Mouse (Mus musculus): ENCODE results near the gene Gm49416.
"Not testable (repeated sequence)": the region's sequence is repeated elsewhere in the genome, so short reads cannot be mapped to it uniquely, and the experiment has no call there.

Gene Gm49416

GRCm38 (mm10) chr19:8875031-8875430 is 13.7 kb upstream of the Gm49416 start:
- no peak for DNase-seq (ENCODE audit: low read depth, low spot score)

DNA sequence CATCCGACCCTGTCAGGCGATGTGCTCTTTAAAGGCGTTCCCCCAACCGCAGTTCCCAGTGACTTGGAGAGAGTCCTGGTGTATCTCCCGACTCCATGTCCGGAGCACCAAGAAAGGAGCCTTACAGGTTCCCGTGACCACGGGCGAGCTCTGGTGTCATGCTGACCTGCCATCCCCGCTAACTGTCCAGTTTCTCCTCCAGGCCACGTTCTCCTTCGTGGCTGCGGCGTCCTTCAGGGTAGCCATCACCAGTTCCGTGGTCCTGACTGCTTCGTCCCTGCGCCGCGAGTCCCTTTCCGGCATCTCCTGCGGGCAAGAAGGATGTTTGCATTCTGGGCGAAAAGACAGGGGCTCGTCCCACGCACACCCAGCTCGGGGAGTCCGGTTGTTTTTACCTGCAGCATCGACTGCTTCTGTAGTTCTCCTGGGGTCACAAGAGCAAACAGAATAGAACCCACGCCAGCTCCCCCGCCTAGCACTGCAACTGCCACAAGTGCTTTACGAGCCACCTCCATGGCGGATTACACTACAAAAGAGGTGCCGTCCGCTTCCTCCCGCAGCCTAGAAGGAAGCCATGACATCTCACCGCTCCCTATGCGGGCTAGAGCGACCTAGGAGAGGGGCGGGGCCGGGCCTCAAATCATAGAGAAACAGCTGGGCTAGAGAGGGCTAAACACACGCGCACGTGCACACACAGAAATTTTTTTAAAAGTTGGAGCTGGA is 8.3 kb upstream of the Gm49416 start, which contains the start of gene Uqcc3:
TSS of gene Uqcc3 (minus strand) at position 613 of the 723 bp plus-strand sequence.
- peak; percentile 71 for DNase-seq (ENCODE audit: low read depth, low spot score)

- DNase-seq (ENCODE audit: low read depth, low spot score): no peak
Observed at GRCm38 (mm10) chr19:8881034-8881392, 7.7 kb upstream of the Gm49416 start.

GRCm38 (mm10) chr19:8883616-8884015 is 5.1 kb upstream of the Gm49416 start, which contains the start of the genes Lbhd1 and Gm49403:
TSS of gene Lbhd1 (plus strand) at chr19:8883732.
TSS of gene Gm49403 (plus strand) at chr19:8883930.
- no peak for DNase-seq (ENCODE audit: low read depth, low spot score)

- DNase-seq (ENCODE audit: low read depth, low spot score): no peak
Observed at GRCm38 (mm10) chr19:8886916-8887584, 1.7 kb upstream of the Gm49416 start.

DNA sequence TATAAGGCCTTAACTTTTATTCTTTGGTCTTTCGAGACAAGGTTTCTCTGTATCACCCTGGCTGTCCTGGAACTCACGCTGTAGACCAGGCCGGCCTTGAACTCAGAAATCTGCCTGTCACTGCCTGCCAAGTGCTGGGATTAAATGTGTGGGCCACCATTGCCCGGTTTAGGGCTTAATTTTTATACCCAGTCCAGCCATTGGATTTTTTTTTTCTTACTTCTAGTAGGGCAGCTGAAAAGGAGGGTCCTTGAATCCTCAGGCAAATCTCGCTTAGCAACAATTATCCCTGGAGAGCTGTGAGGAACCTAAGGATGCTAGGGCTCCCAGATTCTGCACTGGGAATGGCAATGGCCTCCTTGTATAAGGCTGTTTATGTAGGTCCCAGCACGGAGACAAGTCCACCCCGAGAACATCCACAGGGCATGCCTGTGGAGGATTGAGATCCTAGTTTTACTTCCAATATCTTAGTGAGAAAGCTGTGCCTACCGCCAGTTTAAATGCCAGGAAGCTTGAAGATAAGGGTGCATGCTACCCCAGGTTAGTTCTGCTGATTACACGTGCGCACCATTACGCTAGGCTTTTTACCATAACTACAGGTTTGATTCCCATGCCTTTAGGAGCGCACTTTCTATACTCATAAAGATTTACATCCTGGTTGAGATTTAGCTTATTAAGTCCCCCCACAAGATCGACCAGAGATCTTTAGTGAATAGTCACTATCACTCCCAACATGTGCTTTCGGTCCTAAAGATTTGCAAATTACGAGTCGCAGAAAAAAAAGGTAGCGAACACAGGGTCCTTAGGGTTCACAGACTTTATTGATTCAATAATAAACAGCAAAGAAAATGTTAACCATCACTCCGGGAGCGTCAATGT is 902 bp upstream of the Gm49416 start:
- DNase-seq (ENCODE audit: low read depth, low spot score): no peak

DNA sequence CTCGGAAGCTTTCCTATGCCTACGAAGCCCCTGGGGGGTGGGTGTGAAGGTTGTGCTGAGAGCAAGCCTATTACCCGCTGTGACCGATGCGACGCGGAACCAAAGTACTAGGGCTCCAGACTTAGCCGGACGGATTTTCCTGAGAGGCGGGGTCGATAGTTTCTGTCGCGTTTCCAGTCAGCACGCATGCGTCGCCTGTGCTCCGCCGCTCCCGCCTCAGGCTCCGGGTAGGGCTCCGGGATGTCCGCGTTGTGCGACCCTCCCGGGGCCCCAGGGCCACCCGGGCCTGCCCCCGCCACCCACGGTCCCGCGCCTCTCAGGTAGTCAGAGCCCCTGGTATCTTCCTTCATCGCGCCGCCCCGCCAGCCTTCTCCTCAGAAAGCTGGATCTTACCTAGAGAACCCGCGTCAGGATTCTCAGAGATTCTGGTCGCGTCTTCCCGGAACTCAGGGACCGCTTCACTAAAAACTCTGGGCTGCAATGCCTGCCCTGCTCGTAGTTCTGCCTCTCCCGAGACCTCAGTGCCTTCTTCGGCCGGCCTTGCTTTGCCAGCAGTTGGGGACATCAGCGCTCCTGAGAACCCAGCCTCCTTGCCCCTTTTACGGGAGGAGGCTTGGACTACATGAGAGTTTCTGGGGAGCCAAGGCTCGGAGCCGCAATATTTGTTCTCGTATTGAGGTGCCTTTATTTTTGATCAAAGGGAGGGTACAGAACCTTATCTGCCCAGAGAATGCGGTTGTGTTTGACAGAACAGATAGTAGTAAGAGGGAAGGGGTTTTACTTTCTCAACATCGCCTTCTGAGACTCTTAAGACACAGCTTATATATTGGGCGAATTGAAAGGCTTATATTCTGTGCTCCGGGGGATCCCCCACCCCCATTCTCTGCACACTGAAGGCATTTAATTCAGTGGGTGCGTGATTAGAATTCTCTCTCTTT is 4.4 kb downstream of the Gm49416 start, which contains the start of gene Ints5:
TSS of gene Ints5 (plus strand) at position 177 of the 938 bp plus-strand sequence.
- DNase-seq (ENCODE audit: low read depth, low spot score): peak; percentile 70

DNA sequence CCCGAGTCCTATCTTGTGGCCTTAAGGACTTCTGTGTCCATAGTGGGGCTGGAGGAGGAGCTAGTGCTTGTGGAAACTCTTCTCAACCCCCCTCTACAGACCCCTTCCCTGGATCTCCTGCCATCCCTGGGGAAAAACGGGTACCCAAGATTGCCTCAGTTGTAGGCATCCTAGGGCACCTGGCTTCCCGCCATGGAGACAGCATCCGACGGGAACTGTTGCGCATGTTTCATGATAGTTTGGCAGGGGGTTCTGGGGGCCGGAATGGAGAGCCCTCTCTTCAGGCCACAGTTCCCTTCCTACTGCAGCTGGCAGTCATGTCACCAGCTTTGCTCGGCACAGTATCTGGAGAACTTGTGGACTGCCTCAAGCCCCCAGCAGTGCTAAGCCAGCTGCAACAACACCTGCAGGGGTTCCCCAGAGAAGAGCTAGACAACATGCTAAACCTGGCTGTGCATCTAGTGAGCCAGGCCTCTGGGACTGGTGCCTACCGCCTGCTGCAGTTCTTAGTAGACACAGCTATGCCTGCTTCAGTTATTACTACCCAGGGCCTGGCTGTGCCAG is 6.8 kb downstream of the Gm49416 start:
- DNase-seq (ENCODE audit: low read depth, low spot score): no peak

DNA sequence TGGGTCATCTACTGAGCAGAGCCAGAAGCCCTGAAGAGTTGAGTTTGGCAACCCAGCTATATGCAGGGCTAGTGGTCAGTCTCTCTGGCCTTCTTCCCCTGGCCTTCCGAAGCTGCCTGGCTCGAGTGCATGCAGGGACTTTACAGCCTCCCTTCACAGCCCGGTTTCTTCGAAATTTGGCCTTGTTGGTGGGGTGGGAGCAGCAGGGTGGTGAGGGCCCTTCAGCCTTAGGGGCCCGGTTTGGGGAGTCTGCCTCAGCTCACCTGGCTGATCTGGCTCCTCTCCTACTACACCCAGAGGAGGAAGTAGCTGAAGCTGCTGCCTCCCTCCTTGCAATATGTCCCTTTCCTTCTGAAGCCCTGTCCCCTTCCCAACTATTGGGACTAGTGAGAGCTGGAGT is 7.5 kb downstream of the Gm49416 start:
- DNase-seq (ENCODE audit: low read depth, low spot score): not testable (repeated sequence)

- DNase-seq (ENCODE audit: low read depth, low spot score): not testable (repeated sequence)
Observed at GRCm38 (mm10) chr19:8897211-8897864, 8.6 kb downstream of the Gm49416 start.

GRCm38 (mm10) chr19:8897865-8898495 is 9.3 kb downstream of the Gm49416 start, which contains the start of gene Ganab:
TSS of gene Ganab (plus strand) at chr19:8898071.
- DNase-seq (ENCODE audit: low read depth, low spot score): peak; percentile 92

DNA sequence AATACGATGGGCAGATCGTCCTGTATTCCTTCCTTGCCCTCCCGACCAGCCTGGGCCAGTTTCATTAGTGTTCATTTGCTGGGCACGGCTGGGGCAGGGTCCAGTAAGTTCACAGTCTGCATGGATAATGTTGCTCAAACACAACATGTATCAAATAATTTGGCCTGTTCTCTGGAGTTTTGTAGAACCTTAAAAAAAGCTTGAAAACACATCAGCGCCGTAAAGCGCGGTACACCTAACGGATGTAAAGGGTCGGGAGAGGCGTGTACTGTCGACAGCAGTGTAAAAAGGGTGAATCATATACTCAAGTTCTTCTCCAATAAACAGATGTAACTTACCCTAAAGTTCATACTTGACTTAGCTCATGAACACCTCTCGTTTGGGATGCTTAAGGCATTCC is 9.8 kb downstream of the Gm49416 start:
- DNase-seq (ENCODE audit: low read depth, low spot score): no peak

GRCm38 (mm10) chr19:8899079-8899478 is 10.4 kb downstream of the Gm49416 start:
- no peak for DNase-seq (ENCODE audit: low read depth, low spot score)

DNA sequence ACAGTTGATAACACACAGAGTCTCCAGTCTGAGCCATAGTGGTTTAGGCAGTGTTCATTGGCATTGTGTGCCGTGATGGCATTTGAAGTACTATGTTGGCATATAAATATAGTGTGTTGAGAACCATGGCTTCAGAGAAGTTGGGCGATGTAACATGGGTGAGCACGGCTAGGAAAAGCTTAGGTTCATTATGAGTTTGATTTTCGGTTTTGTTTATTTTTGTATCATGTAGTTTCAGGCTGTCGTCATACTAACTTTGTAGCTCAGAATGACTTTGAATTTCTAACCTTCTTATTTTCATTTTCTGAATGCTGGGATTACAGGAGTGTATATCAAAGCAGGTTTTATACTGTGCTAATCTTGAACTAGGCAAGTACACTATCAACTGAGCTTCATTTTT is 14.7 kb downstream of the Gm49416 start:
- DNase-seq (ENCODE audit: low read depth, low spot score): no peak

- no peak for DNase-seq (ENCODE audit: low read depth, low spot score)
Observed at GRCm38 (mm10) chr19:8908531-8908930, 19.8 kb downstream of the Gm49416 start.

DNA sequence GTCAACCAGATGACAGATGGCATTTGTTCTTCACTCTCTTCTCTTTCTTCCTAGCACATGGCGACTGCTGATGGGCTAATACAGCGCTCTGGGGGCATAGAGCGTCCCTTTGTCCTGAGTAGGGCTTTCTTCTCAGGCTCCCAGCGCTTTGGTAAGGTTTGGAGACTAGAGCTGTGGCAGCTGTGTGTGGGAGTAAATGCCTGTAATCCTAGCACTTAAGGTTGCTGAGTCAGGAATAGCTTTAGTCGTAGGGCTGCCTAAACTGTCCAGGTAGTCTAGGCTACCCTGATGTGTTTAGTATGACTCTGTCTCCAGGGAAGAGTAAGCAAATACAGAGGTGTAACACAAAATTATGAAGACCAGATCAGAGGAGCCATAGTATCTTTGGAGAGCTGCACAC is 23.1 kb downstream of the Gm49416 start:
- no peak for DNase-seq (ENCODE audit: low read depth, low spot score)

DNA sequence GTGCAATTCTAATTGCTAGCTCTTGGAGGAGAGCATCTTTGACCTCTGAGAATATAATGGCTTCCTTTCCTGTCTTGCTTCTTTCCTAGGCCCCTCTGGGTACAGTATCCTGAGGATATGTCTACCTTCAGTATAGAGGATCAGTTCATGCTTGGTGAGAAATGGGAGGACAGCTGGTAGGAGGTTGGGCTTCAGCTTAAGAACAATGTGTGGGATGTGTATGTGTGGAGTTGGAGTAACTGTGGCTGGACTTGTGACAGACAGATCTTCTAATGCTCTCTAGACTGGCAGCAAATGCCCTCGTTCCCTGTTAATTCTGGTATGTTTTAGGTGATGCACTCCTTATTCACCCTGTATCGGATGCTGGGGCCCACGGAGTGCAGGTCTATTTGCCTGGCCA is 25.5 kb downstream of the Gm49416 start:
- no peak for DNase-seq (ENCODE audit: low read depth, low spot score)

DNA sequence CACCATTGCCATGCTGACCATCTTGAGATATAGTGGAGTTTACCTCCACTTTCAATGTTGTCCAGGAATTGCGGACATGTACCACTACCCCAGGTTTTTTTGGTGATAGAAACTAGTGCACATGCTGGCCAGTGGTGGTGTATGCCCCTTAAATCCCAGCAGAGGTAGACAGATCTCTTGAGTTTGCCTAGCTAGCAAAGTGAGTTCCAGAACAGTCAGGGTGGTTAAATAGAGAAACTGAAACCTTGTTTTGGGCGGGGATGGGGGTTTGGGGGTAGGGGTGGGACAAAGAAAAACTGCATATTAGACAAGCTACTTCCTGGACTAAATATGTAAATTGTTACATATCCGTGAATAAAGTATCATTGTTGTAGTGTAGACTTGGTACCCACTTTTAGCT is 30.3 kb downstream of the Gm49416 start:
- DNase-seq (ENCODE audit: low read depth, low spot score): no peak

DNA sequence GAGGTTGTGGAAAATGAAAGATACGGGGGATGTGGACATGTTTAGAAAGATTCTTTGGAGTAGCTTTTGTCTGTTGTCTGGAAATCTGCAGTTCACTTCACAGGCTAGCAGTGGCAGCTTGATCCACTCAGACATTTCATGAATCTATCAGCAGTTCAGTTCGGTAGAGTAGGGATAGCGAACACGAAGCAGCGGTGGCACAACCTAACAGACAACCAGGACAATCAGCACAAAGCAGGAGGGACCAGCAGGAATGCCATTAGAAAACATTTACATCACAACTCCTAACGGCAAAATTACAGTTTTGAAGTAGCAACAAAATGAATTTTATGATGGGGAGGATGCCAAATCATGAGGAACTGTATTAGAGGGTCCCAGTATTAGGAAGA is 31.0 kb downstream of the Gm49416 start:
- DNase-seq (ENCODE audit: low read depth, low spot score): no peak
